Mouse (Mus musculus) embryonic facial prominence, embryonic 14.5 days (tissue): Measurements from ENCODE around the gene Cog4. TPM values are rescaled to one million over a fixed set of nuclear protein-coding genes. Genes with fewer than 3 reads are reported as not detected.

Experiments
- ATAC-seq: fragments of 200-750 bp; cut with Nextera tagmentation; 2 replicates; pipeline ENCODE4 v1.8.0; 2017; ENCODE audit warnings: low read depth, moderate number of reproducible peaks, moderate TSS enrichment
- DNase-seq: peaks from one replicate; pipeline ENCODE4 v3.0.0-alpha.2; 2015; ENCODE audit warnings: low spot score
- H3K27ac ChIP-seq: fragments of 300-500 bp; sonication (generic); replicated peaks from 2 replicates; pipeline ENCODE4 v1.5.1; 2014; ENCODE audit warnings: low read depth, mild to moderate bottlenecking, low read length, moderate library complexity
- H3K27me3 ChIP-seq: fragments of 300-500 bp; sonication (generic); replicated peaks from 2 replicates; pipeline ENCODE4 v1.6.1; 2014; ENCODE audit warnings: low read length; ENCODE audit not compliant: control insufficient read depth, insufficient read depth
- H3K36me3 ChIP-seq: fragments of 300-500 bp; sonication (generic); 2 replicates; pipeline ENCODE4 v1.6.1; 2014; ENCODE audit warnings: low read length, mixed read lengths; ENCODE audit not compliant: control insufficient read depth, insufficient read depth
- H3K4me1 ChIP-seq: fragments of 300-500 bp; sonication (generic); 2 replicates; pipeline ENCODE4 v1.6.1; 2014; ENCODE audit warnings: antibody characterized with exemption, low read length; ENCODE audit not compliant: control insufficient read depth, insufficient read depth
- H3K4me2 ChIP-seq: fragments of 300-500 bp; sonication (generic); 2 replicates; pipeline ENCODE4 v1.6.1; 2014; ENCODE audit warnings: low read depth, mild to moderate bottlenecking, low read length, moderate library complexity, mixed read lengths
- H3K4me3 ChIP-seq: fragments of 300-500 bp; sonication (generic); 2 replicates; pipeline ENCODE4 v1.5.1; 2014; ENCODE audit warnings: low read depth, mild to moderate bottlenecking, low read length
- H3K9ac ChIP-seq: fragments of 300-500 bp; sonication (generic); 2 replicates; pipeline ENCODE4 v1.6.1; 2014; ENCODE audit warnings: low read depth, mild to moderate bottlenecking, low read length, moderate library complexity, mixed read lengths
- H3K9me3 ChIP-seq: fragments of 300-500 bp; sonication (generic); 2 replicates; pipeline ENCODE4 v1.6.1; 2016; ENCODE audit warnings: low read length; ENCODE audit not compliant: control insufficient read depth
- WGBS: fragments of 180-500 bp; shearing (Covaris S2); extraction: QIAGEN DNeasy Blood & Tissue Kit; methylation state at CpG from one replicate; pipeline ENCODE4 v1.1.7; 2014; 5-methylcytosine and 5-hydroxymethylcytosine counted together
- polyA plus RNA-seq: library from polyadenylated mRNA; unstranded; fragments of >200 nt; fragmentation: Nextera tagmentation; extraction: Ambion mirVana; gene quantifications from 2 replicates; pipeline ENCODE4 v1.2.1, GENCODE M21; 2014

The Cog4 gene
- polyA plus RNA-seq, 1 experiment from 2014 or later, result 69.8 TPM

DNA sequence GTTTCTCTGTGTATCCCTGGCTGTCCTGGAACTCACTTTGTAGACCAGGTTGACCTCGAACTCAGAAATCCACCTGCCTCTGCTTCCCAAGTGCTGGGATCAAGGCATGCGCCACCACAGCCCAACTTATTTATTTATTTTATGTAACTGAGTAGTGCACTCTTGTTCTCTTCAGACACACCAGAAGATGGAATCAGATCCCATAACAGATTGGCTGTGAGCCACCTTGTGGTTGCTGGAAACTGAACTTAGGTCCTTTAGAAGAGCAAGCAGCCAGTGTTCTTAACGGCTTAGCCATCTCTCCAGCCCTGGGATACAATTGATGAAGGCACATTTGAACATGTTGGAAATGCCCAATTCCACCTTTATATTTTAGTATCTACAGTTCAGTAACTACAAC lies 27.8 kb upstream of the Cog4 start:
- Histone ChIP-seq H3K4me3 (no peak overlapping the region), H3K4me2 (no peak overlapping the region), H3K9ac (no peak overlapping the region), H3K9me3 (no peaks in the 10 kb centered on the region), H3K36me3 (peaks cover 100% of the 10 kb centered on the region), H3K27ac (no peak overlapping the region), H3K4me1 (no peaks in the 10 kb centered on the region), H3K27me3 (no peaks in the 10 kb centered on the region)
- WGBS, result 68% methylated on average over 3 of the region's 3 CpGs
- DNase-seq (peak; percentile 44), ATAC-seq (no peak)

- no peak for ATAC-seq
- Histone ChIP-seq H3K9ac (no peak overlapping the region), H3K36me3 (peaks cover 100% of the 10 kb centered on the region), H3K4me2 (no peak overlapping the region), H3K9me3 (no peaks in the 10 kb centered on the region), H3K4me1 (no peaks in the 10 kb centered on the region), H3K27ac (no peak overlapping the region), H3K4me3 (no peak overlapping the region), H3K27me3 (no peaks in the 10 kb centered on the region)
- 93% methylated on average over 2 of the region's 2 CpGs for WGBS
- no peak for DNase-seq
Observed at GRCm38 (mm10) chr8:110820257-110820656, 26.1 kb upstream of the Cog4 start.

GRCm38 (mm10) chr8:110821960-110822359 lies 24.4 kb upstream of the Cog4 start:
- no peaks in the 10 kb centered on the region for H3K27me3 ChIP-seq
- WGBS, result 80% methylated on average over 3 of the region's 3 CpGs
- peaks cover 100% of the 10 kb centered on the region for H3K36me3 ChIP-seq
- H3K4me3 ChIP-seq, result no peak overlapping the region
- H3K27ac ChIP-seq, result no peak overlapping the region
- DNase-seq, result no peak
- no peak overlapping the region for H3K9ac ChIP-seq
- ATAC-seq, result no peak
- no peaks in the 10 kb centered on the region for H3K9me3 ChIP-seq
- H3K4me1 ChIP-seq, result no peaks in the 10 kb centered on the region
- no peak overlapping the region for H3K4me2 ChIP-seq

- ATAC-seq, result no peak
- no peak for DNase-seq
- no peak overlapping the region for H3K27ac ChIP-seq
- peaks cover 100% of the 10 kb centered on the region for H3K36me3 ChIP-seq
- H3K4me3 ChIP-seq, result no peak overlapping the region
- no peaks in the 10 kb centered on the region for H3K4me1 ChIP-seq
- no peaks in the 10 kb centered on the region for H3K27me3 ChIP-seq
- 86% methylated on average over 1 of the region's 1 CpGs for WGBS
- no peaks in the 10 kb centered on the region for H3K9me3 ChIP-seq
- H3K4me2 ChIP-seq, result no peak overlapping the region
- H3K9ac ChIP-seq, result no peak overlapping the region
Observed at GRCm38 (mm10) chr8:110824861-110825260, 21.5 kb upstream of the Cog4 start.

- H3K4me2 ChIP-seq, result no peak overlapping the region
- H3K36me3 ChIP-seq, result peaks cover 97% of the 10 kb centered on the region
- no peak for ATAC-seq
- 81% methylated on average over 3 of the region's 3 CpGs for WGBS
- H3K9ac ChIP-seq, result no peak overlapping the region
- no peak for DNase-seq
- H3K27ac ChIP-seq, result no peak overlapping the region
- no peak overlapping the region for H3K4me3 ChIP-seq
- no peaks in the 10 kb centered on the region for H3K4me1 ChIP-seq
- no peaks in the 10 kb centered on the region for H3K9me3 ChIP-seq
- no peaks in the 10 kb centered on the region for H3K27me3 ChIP-seq
Observed at GRCm38 (mm10) chr8:110828511-110828910, 17.9 kb upstream of the Cog4 start.

DNA sequence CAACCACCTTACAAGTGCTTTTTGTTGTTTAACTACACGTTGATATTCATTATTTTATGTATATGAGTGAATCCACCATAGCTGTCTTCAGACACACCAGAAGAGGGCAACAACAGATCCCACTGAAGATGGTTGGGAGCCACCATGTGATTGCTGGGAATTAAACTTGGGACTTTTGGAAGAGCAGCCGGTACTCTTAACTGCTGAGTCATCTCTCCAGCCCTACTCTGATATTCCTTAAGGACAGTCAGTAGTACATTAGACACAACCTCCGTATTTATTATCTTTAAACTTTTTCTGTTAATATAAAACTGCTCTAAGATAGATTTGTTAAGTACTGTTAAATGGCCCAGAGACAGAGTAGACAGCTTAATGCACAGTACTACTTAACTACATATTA lies 14.4 kb upstream of the Cog4 start:
- Histone ChIP-seq H3K27me3 (no peaks in the 10 kb centered on the region), H3K36me3 (peaks cover 97% of the 10 kb centered on the region), H3K4me3 (no peak overlapping the region), H3K9me3 (no peaks in the 10 kb centered on the region), H3K9ac (no peak overlapping the region), H3K27ac (no peak overlapping the region), H3K4me1 (no peaks in the 10 kb centered on the region), H3K4me2 (no peak overlapping the region)
- DNase-seq, result no peak
- 87% methylated on average over 3 of the region's 3 CpGs for WGBS
- no peak for ATAC-seq

DNA sequence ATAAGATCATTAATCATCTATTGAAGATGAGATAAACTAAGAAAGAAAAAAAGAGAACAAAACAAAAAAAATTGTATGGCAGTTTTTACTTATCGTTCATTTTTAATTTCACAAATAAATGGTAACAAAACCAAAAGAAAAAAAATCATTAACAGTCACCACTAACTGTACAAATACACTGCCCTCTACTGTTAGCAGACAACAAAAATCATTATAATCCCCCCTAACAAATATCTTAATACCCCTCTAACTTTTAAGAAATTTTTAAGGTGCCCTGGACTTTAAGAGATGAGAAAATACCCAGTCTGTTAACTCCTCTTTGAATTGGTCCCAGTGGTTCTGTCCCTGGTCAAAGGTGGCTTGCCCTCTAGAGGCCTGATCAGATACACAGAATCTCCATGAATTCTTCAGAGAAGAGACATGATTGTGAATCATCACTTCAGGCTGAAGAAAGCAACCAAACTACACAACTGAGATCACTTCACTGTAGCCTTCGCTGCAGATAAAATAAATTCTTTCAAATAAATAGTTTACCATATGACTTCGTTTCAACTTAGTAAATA lies 4.3 kb upstream of the Cog4 start:
- Histone ChIP-seq H3K9me3 (no peaks in the 10 kb centered on the region), H3K27me3 (no peaks in the 10 kb centered on the region), H3K4me3 (no peak overlapping the region), H3K9ac (no peak overlapping the region), H3K4me1 (peaks cover 9% of the 10 kb centered on the region), H3K36me3 (peaks cover 74% of the 10 kb centered on the region), H3K4me2 (no peak overlapping the region), H3K27ac (no peak overlapping the region)
- 92% methylated on average over 3 of the region's 3 CpGs for WGBS
- ATAC-seq (no peak), DNase-seq (no peak)

DNA sequence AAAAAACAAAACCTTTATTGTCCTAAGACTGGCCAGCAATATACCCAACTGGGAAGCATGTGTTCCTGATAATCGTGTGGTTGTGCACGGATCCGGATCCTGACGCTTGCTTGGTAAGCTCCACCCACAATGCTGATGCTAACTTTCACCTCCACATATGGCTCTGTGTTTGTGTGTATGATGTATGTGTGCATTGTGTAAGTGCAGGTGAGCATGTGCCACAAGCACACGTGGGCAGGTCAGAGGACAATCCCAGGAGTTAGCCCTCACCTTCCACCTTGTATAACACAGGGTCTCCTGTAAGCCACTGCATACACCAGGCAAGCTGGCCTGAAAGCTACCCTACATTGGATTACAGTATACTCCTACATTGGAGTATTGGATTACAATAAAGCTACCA lies 3.2 kb upstream of the Cog4 start:
- Histone ChIP-seq H3K4me1 (peaks cover 16% of the 10 kb centered on the region), H3K4me2 (no peak overlapping the region), H3K9ac (no peak overlapping the region), H3K4me3 (no peak overlapping the region), H3K27ac (no peak overlapping the region), H3K9me3 (no peaks in the 10 kb centered on the region), H3K36me3 (peaks cover 63% of the 10 kb centered on the region), H3K27me3 (no peaks in the 10 kb centered on the region)
- ATAC-seq, result no peak
- DNase-seq, result no peak
- 67% methylated on average over 5 of the region's 5 CpGs for WGBS

DNA sequence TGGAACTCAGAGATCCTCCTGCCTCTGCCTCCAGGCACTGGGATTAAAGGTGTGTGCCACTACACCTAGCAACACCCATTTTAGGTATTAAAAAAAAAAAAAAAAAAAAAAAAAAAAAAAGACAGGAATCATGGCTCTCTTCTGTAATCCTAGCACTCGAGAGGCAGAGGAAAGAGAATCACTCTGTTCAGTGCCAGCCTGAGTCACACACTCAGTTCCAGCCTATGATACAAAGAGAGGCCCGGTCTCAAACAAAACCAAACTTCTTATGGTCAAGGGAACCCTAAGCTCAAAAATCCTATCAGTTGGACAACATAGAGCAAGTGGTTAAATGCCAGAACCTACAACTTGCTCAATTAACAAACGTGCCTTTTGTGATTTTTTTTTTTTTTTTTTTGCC lies 1.5 kb upstream of the Cog4 start:
- no peak for ATAC-seq

More for the DNA sequence above, 1.5 kb upstream of the Cog4 start:
- no peak for DNase-seq
- H3K9me3 ChIP-seq, result no peaks in the 10 kb centered on the region
- H3K36me3 ChIP-seq, result peaks cover 53% of the 10 kb centered on the region
- H3K9ac ChIP-seq, result peak overlapping the region; percentile 98
- H3K27me3 ChIP-seq, result no peaks in the 10 kb centered on the region
- peaks cover 16% of the 10 kb centered on the region for H3K4me1 ChIP-seq
- 75% methylated on average over 3 of the region's 3 CpGs for WGBS
- no peak overlapping the region for H3K27ac ChIP-seq
- peak overlapping the region; percentile 92 for H3K4me2 ChIP-seq
- peak overlapping the region; percentile 97 for H3K4me3 ChIP-seq
